Mouse (Mus musculus) cortical plate, adult 2 months (tissue): ENCODE measurements at regions not wholly inside any gene's neighbourhood (a gene's known extent, or its start where the extent isn't known, plus 50 kb on each side); places are given as distances from the start of the nearest gene placed in this dataset.

Experiments
- H3K27ac ChIP-seq: fragments of 200-500 bp; 2 replicates; pipeline ENCODE4 v1.5.1; 2012; ENCODE audit warnings: low read length, control low read depth, inconsistent platforms; ENCODE audit not compliant: insufficient read depth
- H3K4me1 ChIP-seq: fragments of 200-500 bp; 2 replicates; pipeline ENCODE4 v1.6.1; 2011; ENCODE audit warnings: low read length; ENCODE audit not compliant: control insufficient read depth, insufficient read depth
- H3K4me3 ChIP-seq: fragments of 200-500 bp; 2 replicates; pipeline ENCODE4 v1.5.1; 2011; ENCODE audit warnings: mild to moderate bottlenecking, low read length, control low read depth; ENCODE audit not compliant: insufficient read depth
- CTCF ChIP-seq: fragments of 200-500 bp; IDR thresholded peaks from 2 replicates; pipeline ENCODE4 v1.5.1; 2011; ENCODE audit warnings: mild to moderate bottlenecking, control low read depth, low read length; ENCODE audit not compliant: insufficient read depth; ENCODE audit errors: extremely low read depth
- POLR2A ChIP-seq: fragments of 200-500 bp; IDR thresholded peaks from 2 replicates; pipeline ENCODE4 v1.6.1; 2011; ENCODE audit warnings: mild to moderate bottlenecking, low read length, control low read depth; ENCODE audit not compliant: insufficient read depth; ENCODE audit errors: extremely low read depth

- H3K27ac ChIP-seq, result no peak overlapping the region
Measured at GRCm38 (mm10) chr2:11965374-11965773, 187.7 kb downstream of the Ankrd16 start.

GRCm38 (mm10) chr2:11967001-11967400, 189.3 kb downstream of the Ankrd16 start:
- H3K4me1 ChIP-seq, result no peaks in the 10 kb centered on the region
- no peak for TF ChIP-seq POLR2A
- no peak for TF ChIP-seq CTCF
- no peak overlapping the region for H3K27ac ChIP-seq
- no peak overlapping the region for H3K4me3 ChIP-seq

More at GRCm38 (mm10) chr2:11965374-11965773, 187.7 kb downstream of the Ankrd16 start:
- no peak for TF ChIP-seq CTCF
- TF ChIP-seq POLR2A, result no peak
- Histone ChIP-seq H3K4me3 (no peak overlapping the region), H3K4me1 (no peaks in the 10 kb centered on the region)

GRCm38 (mm10) chr2:11971972-11972371, 194.3 kb downstream of the Ankrd16 start:
- Histone ChIP-seq H3K4me3 (no peak overlapping the region), H3K27ac (no peak overlapping the region), H3K4me1 (no peaks in the 10 kb centered on the region)
- TF ChIP-seq POLR2A (no peak), CTCF (no peak)

GRCm38 (mm10) chr2:12001938-12002899, 224.5 kb downstream of the Ankrd16 start:
- H3K27ac ChIP-seq, result no peak overlapping the region
- no peaks in the 10 kb centered on the region for H3K4me1 ChIP-seq
- TF ChIP-seq CTCF (no peak), POLR2A (no peak)
- no peak overlapping the region for H3K4me3 ChIP-seq

- no peak overlapping the region for H3K4me3 ChIP-seq
- H3K27ac ChIP-seq, result no peak overlapping the region
- TF ChIP-seq CTCF (no peak), POLR2A (no peak)
- no peaks in the 10 kb centered on the region for H3K4me1 ChIP-seq
Measured at GRCm38 (mm10) chr2:12004330-12004729, 226.7 kb downstream of the Ankrd16 start.

GRCm38 (mm10) chr2:12007201-12007600, 229.5 kb downstream of the Ankrd16 start:
- no peak overlapping the region for H3K4me3 ChIP-seq
- TF ChIP-seq CTCF, result no peak
- no peak for TF ChIP-seq POLR2A
- no peak overlapping the region for H3K27ac ChIP-seq
- H3K4me1 ChIP-seq, result no peaks in the 10 kb centered on the region

GRCm38 (mm10) chr2:12011441-12011840, 233.8 kb downstream of the Ankrd16 start:
- Histone ChIP-seq H3K4me1 (no peaks in the 10 kb centered on the region), H3K4me3 (no peak overlapping the region)
- TF ChIP-seq CTCF, result no peak
- no peak for TF ChIP-seq POLR2A

GRCm38 (mm10) chr2:12019607-12020006, 241.9 kb downstream of the Ankrd16 start:
- Histone ChIP-seq H3K27ac (no peak overlapping the region), H3K4me1 (no peaks in the 10 kb centered on the region), H3K4me3 (no peak overlapping the region)
- no peak for TF ChIP-seq POLR2A
- no peak for TF ChIP-seq CTCF

More at GRCm38 (mm10) chr2:12011441-12011840, 233.8 kb downstream of the Ankrd16 start:
- no peak overlapping the region for H3K27ac ChIP-seq

- TF ChIP-seq POLR2A (no peak), CTCF (no peak)
- no peaks in the 10 kb centered on the region for H3K4me1 ChIP-seq
- H3K27ac ChIP-seq, result no peak overlapping the region
- H3K4me3 ChIP-seq, result no peak overlapping the region
Measured at GRCm38 (mm10) chr2:12023402-12024111, 245.9 kb downstream of the Ankrd16 start.
